Mouse (Mus musculus) yolk sac, embryonic 10.5 days (tissue): ENCODE results near the gene Polrmt.

ENCODE experiments used
- DNase-seq: peaks from one replicate; pipeline ENCODE4 v3.0.0-alpha.2; 2017; ENCODE audit warnings: low spot score

The Polrmt gene

GRCm38 (mm10) chr10:79745898-79746773 is at the start of gene Polrmt:
Gene Polrmt, minus strand, starts transcription at chr10:79746581.
- DNase-seq: peak; percentile 93

GRCm38 (mm10) chr10:79795905-79796304 is 49.5 kb upstream of the Polrmt start:
- DNase-seq: no peak

- DNase-seq: no peak
Measured at GRCm38 (mm10) chr10:79794491-79794931, 48.1 kb upstream of the Polrmt start.

GRCm38 (mm10) chr10:79793738-79794490 is 47.5 kb upstream of the Polrmt start:
- DNase-seq: no peak

- DNase-seq: no peak
Measured at GRCm38 (mm10) chr10:79793051-79793737, 46.8 kb upstream of the Polrmt start, which contains the start of gene Palm. Gene Palm, plus strand, starts transcription at chr10:79793572.

- no peak for DNase-seq
Measured at GRCm38 (mm10) chr10:79792339-79793040, 46.1 kb upstream of the Polrmt start.

- DNase-seq: no peak
Measured at GRCm38 (mm10) chr10:79790861-79791260, 44.5 kb upstream of the Polrmt start, which contains the start of gene Prss57. Gene Prss57, minus strand, starts transcription at chr10:79790961.

GRCm38 (mm10) chr10:79789581-79789980 is 43.2 kb upstream of the Polrmt start:
- DNase-seq: no peak

GRCm38 (mm10) chr10:79788386-79789158 is 42.2 kb upstream of the Polrmt start:
- no peak for DNase-seq

- no peak for DNase-seq
Measured at GRCm38 (mm10) chr10:79783920-79784800, 37.8 kb upstream of the Polrmt start.

GRCm38 (mm10) chr10:79783050-79783449 is 36.7 kb upstream of the Polrmt start:
- no peak for DNase-seq

GRCm38 (mm10) chr10:79781956-79782355 is 35.6 kb upstream of the Polrmt start:
- DNase-seq: no peak

GRCm38 (mm10) chr10:79781139-79781538 is 34.8 kb upstream of the Polrmt start:
- DNase-seq: no peak

- peak; percentile 91 for DNase-seq
Measured at GRCm38 (mm10) chr10:79780664-79781015, 34.3 kb upstream of the Polrmt start.

GRCm38 (mm10) chr10:79779784-79780663 is 33.6 kb upstream of the Polrmt start:
- DNase-seq: peak; percentile 99

GRCm38 (mm10) chr10:79779193-79779592 is 32.8 kb upstream of the Polrmt start:
- no peak for DNase-seq

- DNase-seq: no peak
Measured at GRCm38 (mm10) chr10:79778006-79778405, 31.6 kb upstream of the Polrmt start.

- DNase-seq: peak; percentile 28
Measured at GRCm38 (mm10) chr10:79777103-79777531, 30.7 kb upstream of the Polrmt start, which contains the start of gene Fstl3. Gene Fstl3, plus strand, starts transcription at chr10:79777272.
